Mouse (Mus musculus) adrenal gland, postnatal 36 days (tissue): ENCODE data around the gene Gnl2. TPM values are rescaled to one million over a fixed set of nuclear protein-coding genes. Genes with fewer than 3 reads are reported as not detected.

Experiments used
- DNase-seq, 2 experiments: peaks; one replicate each; pipeline ENCODE4 v3.0.0; 2021; ENCODE audit warnings: mixed read lengths in 1 of 2
- long read RNA-seq, 2 experiments: library from polyadenylated mRNA; stranded (forward); transcript quantifications; one replicate each; pipeline ENCODE4 v2.0.0; 2021; ENCODE audit warnings: borderline sequencing depth in 2 of 2
- total RNA-seq, 2 experiments: library from RNA; stranded (reverse); gene quantifications; 2 replicates each; pipeline ENCODE4 v1.2.3; 2021

The Gnl2 gene
- 10 to 100 TPM; 44.9 to 63.1 TPM for total RNA-seq
- long read RNA-seq, experiment 1, transcript Gnl2-201 (16 exons, 2,366 nt), result major isoform, 46 of 62 reads
- long read RNA-seq, experiment 1, partial matches to known transcripts, result 8 of 62 reads
- long read RNA-seq, experiment 1, other reads (novel, unspliced or antisense), result 8 of 62 reads
- long read RNA-seq, experiment 2, transcript Gnl2-201 (16 exons, 2,366 nt), result major isoform, 12 of 15 reads
- long read RNA-seq, experiment 2, partial matches to known transcripts, result 1 of 15 reads
- long read RNA-seq, experiment 2, other reads (novel, unspliced or antisense), result 2 of 15 reads

DNA sequence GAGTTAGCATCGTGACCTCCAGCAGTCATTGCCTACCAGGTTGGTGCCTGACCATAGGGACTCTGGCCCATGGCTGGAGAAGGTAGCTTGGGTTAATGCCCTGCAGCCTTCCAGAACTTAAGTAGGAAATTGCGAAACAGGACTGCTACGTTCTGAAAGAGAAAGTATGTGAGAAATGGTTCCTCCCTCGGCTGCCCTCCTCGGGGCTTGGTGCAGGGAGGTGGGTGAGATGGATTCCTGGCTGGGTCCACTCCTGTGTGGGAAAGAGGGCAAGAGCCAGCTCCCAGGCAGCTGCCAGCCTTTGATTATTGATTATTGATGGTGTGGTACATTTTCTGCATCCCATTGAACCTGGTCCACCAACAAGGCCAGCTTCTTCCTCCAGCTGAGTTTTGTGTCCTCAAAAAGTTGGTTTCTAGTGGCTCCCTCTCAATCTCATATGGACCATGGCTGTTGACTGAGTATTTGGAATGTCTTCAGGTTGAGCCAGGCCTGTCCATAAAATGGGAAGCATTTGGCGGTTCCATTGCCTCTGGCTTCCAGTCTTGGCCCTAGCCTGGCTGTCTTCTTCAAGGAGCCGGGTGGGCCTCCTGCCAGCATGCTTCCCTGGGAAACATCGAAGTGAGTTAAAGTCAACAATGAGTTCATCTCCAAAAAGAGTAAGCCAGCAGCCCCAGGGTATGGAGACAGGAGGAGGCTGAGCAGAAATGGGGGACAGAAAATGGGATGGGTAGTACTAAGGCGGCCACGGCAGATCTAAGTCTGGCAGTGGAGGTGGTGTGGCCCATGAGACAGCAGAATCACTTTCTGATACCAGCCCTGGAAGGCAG lies at the start of gene Gnl2:
TSS of gene Gnl2 (plus strand) at position 780 of the 830 bp plus-strand sequence.
- no peak for DNase-seq

DNA sequence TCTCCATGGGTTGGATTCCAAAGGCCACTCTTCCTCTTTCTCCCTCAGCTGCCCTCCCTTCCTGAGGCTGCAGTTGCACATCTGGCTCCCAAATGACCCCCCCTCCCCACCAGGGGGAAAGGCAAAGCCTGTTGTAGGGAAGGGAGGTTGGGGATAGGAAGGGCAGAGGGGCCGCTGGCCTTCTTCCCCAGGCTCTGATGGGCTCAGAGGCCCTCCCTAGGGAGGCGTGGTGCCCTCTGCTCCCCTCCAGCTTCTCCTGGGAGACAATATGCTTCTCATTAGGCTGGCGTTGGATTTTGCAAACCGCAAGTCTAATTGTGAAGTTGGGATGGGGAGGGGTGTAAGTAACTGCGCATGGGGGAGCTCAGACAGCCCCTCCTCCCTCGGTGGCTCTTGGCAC lies 47.7 kb upstream of the Gnl2 start:
- no peak for DNase-seq

DNA sequence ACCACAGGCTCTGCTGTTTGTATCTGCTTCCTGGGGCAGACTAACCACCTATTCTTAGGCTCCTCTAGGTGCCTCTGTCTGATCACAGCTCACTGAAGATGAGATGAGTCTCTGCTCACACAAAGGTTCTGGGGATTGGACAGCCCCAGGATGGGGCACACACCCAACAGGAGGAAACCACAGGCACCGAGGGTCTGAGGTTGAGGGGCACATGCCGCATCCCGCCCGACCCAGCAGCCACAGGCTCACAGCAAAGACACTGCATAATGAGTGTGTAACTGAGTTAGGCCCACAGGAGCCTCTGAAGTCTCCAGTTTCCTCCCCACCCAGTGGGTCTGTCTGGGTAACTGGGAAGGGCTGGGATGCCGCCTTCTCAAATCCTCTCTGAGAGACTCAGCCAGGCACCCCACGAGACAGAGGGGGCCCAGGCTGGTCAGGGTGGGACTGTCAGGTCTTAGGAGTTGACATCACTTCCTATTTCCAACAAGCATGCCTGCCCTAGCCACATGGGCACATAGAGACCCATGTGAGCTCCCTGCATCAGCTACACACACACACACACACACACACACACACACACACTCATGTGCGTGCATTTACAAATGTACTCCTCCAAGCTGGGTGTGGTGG lies 47.1 kb upstream of the Gnl2 start:
- no peak for DNase-seq

DNA sequence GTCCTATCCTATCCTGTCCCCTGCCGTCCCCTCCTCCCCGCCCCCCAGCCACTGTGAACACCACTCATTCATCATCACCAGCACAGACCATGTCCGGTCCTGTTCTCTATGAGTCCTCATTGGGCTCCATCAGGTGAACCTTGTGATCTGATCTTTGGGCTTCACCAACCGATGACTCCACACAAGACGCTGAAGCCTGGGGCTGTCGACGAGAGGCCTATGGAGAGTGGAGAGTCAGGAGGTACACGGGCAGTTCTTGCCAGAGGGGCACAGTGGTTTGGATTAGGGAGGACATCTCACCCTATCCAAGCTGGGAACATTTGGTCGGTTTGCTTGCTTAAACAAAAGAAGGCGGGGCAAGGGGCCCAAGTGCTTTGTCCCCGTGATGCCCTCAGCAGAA lies 46.2 kb upstream of the Gnl2 start:
- DNase-seq, result no peak

DNA sequence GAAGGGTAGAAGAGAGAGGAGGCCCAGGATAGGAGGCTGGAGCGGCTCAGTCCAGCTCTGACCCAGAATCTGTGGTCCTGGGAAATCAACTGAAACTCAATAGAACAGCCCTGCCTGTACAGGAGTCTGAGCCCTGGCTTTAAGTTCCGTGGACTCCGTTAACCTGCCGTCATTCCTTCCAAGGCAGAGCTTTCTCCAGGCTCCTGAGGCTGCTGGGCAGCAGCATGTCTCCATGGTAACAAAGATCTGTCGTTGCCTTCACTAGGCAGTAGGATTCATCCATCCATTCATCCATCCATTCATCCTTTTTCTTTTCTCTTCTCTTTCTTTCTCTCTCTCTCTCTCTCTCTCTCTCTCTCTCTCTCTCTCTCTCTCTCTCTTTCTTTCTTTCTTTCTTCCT lies 45.7 kb upstream of the Gnl2 start:
- DNase-seq, result no peak

DNA sequence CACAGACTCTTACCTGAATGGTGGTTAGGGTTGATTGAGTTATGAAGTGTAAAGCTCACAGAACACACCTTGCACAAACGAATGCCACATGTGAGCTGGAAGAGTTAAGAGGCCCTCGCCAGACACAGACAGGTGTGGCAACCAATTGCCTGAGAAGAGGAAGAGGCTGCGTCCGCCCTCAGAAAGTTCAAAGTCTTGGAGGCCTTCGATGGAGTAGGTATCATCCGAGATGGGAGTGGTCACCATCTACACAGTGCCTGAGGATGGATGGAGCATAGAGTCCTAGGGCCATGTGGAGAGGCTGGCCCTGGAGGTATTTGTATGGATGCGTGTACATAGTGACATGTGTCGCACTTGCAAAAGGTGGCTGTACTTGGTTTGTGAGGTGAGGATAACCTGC lies 45.3 kb upstream of the Gnl2 start:
- DNase-seq, result no peak

DNA sequence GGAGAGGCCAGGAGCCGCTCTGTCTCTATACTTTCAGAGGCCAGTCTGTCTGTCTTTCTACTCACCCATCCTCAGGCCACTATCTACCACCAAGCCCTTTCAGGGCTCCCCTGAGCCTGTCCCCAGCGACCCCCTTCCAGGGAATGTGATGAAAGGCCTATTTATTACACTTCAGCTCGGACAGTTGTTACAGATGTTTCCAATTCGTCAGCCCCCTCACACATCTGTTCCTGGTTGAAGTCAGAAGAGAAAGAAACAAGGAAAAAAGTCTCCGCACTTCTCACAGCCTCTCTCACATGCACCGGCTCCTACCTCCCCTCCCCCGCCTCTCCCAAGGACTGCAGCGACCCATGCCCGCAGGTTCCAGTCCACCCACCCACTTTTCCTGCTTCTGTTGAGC lies 44.1 kb upstream of the Gnl2 start:
- no peak for DNase-seq

DNA sequence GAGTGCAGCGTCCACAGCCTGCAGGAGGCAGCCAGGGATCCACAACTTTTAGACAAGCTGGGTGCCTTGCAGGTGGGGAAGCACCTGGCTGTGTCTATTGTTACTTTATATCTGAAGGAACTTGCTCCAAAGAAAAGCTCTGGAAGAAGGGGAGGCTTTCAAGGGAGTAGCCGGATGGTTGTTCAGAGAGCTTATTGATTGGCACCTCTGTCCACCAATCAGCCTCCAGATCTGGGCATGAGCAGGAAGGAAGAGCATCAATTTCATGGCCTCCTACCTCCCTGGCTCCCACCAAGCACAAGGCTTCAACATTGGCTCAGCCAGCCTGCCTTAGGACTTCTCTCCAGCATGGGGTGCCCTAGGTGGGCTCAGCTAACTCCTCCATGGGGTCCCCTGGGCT lies 43.1 kb upstream of the Gnl2 start:
- DNase-seq, result no peak

DNA sequence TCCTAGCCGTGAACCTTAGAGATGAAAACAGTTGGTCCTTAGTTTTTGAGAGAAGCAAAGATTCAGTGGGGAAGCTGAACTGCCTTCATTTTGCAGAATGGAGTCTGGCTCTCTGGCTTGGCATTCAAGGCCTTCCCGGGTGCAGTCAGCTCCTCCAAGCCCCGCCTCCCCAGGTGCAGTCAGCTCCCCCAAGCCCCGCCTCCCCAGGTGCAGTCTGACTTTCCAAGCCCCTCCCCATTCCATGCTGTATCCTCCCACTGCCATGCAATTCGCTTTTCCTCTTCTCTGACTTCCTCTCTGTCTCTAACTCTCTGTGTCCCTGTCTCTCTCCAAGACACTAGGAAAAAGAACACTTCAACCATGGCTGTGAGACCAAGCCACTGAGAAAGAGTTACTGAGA lies 38.2 kb upstream of the Gnl2 start:
- DNase-seq, result no peak

DNA sequence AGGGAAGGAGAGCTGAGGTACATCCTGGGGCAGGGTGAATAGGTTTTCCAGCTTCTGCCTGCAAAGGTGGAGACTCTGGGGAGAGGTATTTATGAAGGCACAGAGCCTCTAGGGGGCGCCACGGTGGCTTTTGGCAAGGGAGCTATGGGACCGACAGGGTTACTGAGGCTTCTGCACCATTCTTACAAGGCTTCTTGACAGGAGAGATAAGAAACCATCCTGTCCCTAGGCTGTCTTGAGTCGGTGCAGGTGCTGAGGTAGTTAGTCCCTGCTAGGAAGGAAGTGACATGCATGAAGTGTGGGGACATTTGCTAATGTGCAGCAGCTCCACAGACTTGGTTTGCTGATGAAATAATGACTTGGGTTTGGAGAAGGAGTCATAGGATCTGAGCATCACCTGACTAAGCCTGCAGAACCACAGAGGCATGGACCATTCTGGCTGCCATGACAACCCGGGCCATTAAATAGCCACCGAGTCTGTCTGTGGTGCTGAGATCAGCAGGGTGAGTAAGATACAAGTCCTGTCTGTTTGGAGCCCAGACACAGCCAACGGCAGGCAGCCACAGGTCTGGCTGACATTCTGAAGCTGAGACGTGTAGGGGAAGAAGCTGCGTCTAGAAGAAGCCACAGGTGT lies 32.4 kb upstream of the Gnl2 start:
- peak; percentile 31 to 44 for DNase-seq

DNA sequence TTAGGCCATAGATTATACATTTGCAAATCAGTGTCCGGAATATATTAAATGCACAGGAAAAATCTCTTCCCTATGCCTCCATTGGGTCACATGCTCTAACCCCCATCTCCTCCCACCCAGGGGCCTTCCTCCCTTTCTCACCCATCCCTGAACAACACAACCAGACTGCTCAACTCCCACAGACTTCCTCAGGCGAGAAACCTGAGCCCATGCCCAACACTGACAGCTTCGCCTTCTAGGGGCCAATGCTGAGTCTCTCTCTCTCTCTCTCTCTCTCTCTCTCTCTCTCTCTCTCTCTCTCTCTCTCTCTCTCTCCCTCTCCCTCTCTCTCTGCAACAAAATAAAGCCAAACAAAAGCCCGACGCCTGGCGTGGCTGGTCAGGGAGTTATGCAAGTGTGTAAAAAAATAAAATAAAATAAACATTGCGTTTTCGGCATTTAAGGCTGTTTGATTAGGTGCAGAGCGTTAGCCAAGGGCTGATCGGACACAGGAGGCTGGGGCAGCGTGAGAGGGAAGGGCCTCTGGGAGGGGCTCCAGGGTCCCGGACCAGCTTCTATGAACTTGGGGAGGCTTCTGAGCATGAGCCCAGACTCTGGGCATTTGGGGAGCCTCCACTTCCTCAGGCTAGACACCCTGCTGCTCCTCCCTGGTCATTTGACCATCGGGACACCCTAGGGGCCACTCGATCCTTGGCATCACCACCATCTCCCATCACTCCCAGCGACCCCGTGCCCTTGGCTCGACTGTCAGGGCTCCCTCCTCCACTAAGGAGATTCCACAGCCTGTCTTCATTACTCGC lies 31.3 kb upstream of the Gnl2 start:
- DNase-seq, result no peak

DNA sequence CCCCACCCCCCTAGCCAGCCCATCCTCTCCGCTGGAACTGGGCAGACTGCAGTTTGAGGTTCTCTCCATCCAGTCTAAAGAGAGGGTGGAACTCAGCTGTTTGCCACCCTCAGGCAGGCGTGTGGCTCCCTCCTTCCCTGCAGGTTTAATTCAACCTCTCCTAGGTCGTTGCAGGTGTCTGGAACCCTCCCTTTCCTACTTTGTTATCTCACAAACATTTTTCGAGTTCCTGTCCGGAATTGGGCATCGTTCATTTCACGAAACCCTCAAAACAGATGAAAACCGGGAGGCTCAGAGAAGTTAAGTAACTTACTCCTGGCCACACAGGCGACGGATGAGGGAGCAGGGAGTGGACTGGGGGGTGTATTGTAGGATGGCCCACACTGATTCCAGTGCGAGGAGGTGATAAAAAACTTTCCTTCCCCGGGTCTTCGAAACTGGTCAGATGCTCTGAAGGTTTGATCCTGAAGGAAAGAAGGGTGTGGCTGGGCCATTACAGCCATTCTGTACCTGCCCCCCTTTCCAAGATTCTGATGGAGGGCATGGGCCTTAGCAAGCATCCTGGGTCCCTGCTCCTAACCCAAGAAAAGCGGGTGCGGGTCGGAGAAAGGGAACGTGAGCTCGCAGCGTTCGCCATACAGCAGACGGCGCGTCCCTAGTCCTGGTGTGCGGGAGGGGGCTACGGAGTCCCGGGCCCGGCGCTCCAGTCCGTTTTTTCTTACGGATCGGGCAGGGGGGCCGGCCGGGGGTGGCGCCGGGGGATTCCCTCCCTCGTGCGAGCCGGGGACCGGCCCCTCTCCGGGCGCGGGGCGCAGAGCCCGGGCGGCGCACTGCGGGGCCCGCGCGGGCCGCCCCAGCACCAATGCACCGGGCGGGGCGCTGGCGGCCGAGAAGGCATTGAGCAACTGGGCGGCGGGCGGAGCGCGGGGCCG lies 30.4 kb upstream of the Gnl2 start, which contains the start of gene Rspo1:
TSS of gene Rspo1 (plus strand) at position 760 of the 932 bp plus-strand sequence.
- peak; percentile 23 to 46 for DNase-seq

DNA sequence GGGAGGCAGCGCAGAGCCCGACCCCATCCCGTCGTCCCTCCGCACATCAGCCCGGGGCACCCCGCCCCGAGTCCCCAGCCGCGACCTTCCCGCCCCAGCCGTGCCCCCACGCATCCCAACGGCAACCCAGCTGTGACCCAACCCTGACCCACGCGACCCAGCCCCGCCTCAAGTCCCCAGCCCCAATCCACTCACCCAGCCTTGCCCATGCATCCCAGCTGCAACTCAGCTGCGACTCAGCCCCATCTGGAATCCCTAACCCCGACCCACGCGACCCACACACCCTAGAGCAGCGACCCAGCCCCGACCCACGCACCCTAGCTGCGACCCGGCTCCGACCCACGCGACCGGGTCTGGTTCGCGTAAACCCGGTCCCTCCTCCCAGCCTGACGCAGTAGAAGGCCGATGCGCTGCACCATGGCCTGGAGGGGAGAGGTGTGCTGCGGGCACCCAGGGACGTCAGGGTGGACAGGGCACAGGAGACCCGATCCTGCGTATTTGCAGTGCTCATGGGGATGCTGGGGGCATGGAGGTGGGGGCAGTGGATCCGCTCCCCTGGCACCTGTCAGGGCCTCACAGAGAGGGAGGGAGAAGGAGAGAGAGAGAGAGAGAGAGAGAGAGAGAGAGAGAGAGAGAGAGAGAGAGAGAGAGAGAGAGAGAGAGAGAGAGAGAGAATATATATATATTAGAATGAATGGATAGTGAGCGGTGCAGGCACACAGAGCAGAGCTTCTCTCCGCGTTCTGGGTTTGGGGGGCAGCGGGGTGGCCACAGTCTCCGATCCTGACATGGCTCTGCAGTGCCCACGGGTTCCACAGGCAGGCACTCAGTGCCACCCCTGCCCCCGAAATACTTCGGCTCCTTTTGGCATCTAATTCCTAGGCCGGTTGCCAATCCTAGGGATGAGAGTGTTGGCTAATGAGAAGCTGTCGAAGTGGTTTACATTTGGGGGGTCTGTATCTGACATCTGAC lies 29.4 kb upstream of the Gnl2 start:
- no peak for DNase-seq

DNA sequence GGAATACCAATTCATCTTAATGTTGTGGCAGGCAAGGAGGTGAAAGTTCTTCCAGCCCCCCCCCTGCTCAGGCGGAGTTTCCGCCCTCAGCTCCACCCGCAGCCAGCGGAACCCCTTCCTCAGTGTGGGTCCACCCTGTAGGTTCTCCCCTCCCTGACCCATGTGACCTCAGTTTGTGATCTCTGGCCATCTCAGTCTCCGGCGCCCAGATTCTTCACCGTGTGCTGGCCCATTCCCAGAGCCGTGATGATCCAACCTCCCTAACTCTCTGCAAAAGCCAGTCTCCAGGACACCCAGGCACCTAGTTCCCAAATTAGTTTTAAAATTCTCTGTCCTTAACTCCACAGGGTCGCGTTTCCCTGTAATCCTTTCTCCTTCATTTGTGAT lies 28.7 kb upstream of the Gnl2 start:
- DNase-seq, result no peak

DNA sequence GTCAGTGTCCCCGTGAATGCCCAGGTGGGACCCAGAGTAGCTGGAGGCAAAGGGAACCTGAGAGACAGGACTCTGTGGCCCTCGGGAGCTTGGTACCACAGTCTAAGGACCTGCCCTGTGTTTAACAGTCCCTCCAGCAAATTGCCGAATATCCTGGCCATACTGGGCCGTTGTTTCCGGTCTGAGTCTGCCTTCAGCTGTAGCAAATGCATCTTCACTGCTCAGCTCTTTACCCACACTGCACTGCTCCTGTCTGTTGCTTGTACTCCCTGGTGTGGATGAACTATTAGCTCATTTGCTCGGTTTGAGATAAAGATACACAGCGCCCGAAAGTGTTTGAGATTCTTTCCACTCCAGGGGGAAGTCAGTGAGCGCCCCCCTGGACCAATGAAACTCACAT lies 28.0 kb upstream of the Gnl2 start:
- DNase-seq, result no peak

DNA sequence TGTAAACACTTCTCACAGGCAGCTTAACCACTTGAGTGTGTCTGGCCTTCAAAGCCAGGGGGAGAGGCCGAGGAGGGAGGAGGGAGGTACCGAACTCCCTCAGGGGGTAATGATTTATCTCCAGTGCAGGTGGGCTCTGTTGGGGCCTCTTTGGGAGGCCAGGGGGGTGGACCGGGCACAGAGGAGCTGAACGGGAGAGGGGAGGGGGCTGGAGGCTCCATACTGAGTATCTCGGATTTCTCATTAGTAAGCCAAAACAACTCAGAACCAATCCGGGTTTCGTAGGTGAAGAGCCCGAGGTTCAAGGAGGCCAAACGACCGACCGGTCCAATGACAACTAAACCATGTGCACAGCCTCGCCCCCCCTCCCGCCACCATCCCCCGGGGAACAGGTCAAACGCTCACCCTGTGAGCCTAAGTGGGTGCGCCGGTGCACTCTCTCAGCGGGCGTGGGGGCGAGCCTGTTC lies 26.6 kb upstream of the Gnl2 start:
- DNase-seq, result no peak

DNA sequence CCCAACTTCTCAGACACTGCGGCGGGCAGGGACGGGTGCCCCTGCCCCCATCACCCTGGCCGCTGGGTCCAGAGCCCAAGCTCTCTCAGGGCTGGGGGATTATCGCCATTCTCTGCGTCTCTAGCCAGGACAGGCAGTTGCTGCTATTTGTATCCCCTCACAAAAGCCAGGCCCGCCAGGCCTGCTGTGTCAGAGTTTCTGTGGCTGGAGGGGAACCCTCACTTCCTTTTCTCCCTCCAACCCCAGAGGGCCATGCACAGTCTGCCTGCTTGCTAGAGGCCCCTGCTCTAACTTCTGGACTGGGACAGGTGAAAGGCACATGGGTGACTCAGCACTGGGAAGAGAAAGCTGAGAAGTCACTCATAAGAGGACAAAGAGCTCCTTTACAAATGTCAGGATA lies 26.1 kb upstream of the Gnl2 start:
- DNase-seq, result no peak

DNA sequence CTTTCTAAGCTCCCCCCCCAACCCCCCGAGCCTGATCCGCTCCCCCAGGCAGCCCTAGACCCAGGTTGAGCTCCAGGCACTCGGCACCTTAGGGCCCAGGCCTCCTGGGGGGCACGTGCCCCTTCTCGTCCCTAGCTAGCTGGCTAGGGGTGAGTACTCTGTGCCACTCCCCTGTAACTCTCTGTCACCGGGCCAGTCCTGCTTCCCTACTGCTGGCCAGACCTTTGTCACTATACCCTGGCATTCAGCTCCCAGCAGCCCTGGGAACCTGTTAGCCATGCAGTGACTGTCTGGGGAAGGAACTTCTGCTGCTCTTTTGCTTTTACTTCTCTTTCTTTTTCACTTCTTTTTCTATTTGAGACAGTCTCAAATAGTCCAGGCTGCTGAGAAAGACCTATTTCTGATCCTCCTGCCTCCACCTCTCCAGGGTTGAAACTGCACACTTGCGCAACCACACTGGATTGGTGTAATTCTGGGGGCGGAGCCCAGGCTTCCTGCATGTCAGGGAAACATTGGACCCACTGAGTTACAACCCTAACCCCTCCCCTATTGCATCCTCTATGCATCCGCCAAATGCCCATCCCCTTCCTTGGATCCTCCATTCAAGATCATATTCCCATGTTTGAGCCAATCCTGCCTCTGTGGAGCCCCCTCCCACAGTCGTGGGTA lies 18.8 kb upstream of the Gnl2 start:
- no peak for DNase-seq

DNA sequence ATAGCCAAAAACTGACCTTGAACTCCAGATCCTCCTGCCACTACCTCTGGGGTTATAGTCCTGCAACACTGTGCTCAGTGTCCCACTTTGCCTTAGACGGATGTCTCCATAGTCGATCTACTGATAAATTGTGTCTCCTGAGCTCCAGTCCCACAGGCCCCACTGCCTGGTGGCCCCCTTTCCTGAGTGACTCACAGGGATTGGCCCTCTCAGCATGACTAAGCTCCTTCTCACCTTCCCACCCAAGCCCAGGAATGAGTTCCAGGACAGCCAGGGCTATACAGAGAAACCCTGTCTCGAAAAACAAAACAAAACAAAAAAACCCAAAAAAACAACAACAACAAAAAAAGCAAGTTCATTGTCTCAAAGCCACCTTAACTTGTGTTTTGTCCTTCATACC lies 16.8 kb upstream of the Gnl2 start:
- DNase-seq, result no peak
